Mouse (Mus musculus) spleen, adult 2 months (tissue): Measurements from ENCODE around the gene Cisd3. TPM values are rescaled to one million over a fixed set of nuclear protein-coding genes. Genes with fewer than 3 reads are reported as not detected.

ENCODE experiments used
- DNase-seq, 2 experiments: peaks; one replicate each; pipeline versions ENCODE4 v3.0.0 to v3.0.0-alpha.2; 2012 to 2021; ENCODE audit warnings: low spot score in 2 of 2, low read depth in 1 of 2
- H3K27ac ChIP-seq: fragments of 200-500 bp; 2 replicates; pipeline ENCODE4 v1.5.1; 2012; ENCODE audit warnings: low read length, inconsistent platforms; ENCODE audit not compliant: insufficient read depth
- H3K27me3 ChIP-seq: fragments of 200-500 bp; 2 replicates; pipeline ENCODE4 v1.6.1; 2012; ENCODE audit warnings: mild to moderate bottlenecking, moderate library complexity, low read length, inconsistent platforms; ENCODE audit not compliant: control insufficient read depth, insufficient read depth
- H3K36me3 ChIP-seq: fragments of 200-500 bp; 2 replicates; pipeline ENCODE4 v1.6.1; 2012; ENCODE audit warnings: mild to moderate bottlenecking, low read length, inconsistent platforms; ENCODE audit not compliant: control insufficient read depth, insufficient read depth
- H3K4me1 ChIP-seq: fragments of 200-500 bp; 2 replicates; pipeline ENCODE4 v1.6.1; 2011; ENCODE audit warnings: inconsistent platforms; ENCODE audit not compliant: control insufficient read depth, insufficient read depth, insufficient read length
- H3K4me3 ChIP-seq: fragments of 200-500 bp; 2 replicates; pipeline ENCODE4 v1.5.1; 2011; ENCODE audit warnings: mild to moderate bottlenecking, inconsistent platforms; ENCODE audit not compliant: insufficient read depth, insufficient read length; ENCODE audit errors: extremely low read depth
- CTCF ChIP-seq: fragments of 200-500 bp; IDR thresholded peaks from 2 replicates; pipeline ENCODE4 v1.5.1; 2011; ENCODE audit warnings: mild to moderate bottlenecking, inconsistent platforms; ENCODE audit not compliant: insufficient read depth, insufficient read length, insufficient replicate concordance; ENCODE audit errors: extremely low read depth
- POLR2A ChIP-seq: fragments of 200-500 bp; IDR thresholded peaks from 2 replicates; pipeline ENCODE4 v1.6.1; 2011; ENCODE audit warnings: low read depth, low read length, inconsistent platforms
- WGBS: fragments of 180-500 bp; shearing (Covaris S2); methylation state at CpG from one replicate; pipeline ENCODE4 v1.1.7; 2018; 5-methylcytosine and 5-hydroxymethylcytosine counted together
- polyA plus RNA-seq: library from polyadenylated mRNA; depleted of rRNA; stranded (reverse); fragments of >200 nt; gene quantifications from 2 replicates; pipeline ENCODE4 v1.2.3, GENCODE M21; 2012

The Cisd3 gene
- polyA plus RNA-seq, 1 experiment: 17.3 TPM

DNA sequence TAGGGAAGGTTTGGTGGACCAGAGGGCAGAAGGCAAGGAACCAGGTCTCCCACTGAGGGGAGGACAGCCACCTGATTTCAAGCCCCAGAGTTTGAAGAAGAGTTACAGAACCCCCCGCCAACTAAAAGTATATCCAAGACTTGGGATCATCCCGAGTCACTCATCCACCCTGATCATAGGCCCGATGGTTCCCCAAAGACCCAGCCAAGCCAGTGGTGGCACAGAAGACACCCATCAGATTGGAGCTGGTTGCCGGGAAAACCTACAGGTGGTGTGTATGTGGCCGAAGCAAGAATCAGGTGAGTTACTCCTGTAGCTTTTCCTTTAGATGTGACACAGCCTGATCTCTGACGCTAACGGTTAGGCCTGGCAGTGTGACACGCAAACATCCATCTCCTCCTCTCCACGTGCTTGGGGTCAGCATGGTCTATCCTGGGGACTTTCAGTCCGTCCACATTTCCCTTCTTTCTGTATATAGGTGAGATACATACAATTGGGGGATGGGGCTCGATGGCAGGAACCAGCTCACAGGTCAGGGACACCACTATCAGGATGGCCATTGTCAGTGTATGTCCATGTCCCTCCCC, 789 bp downstream of the Cisd3 start:
- 84% methylated on average over 11 of the region's 11 CpGs for WGBS
- Histone ChIP-seq H3K36me3 (peaks cover 7% of the 10 kb centered on the region; the same call in 1 of the 2 replicates), H3K27me3 (no peaks in the 10 kb centered on the region), H3K4me3 (peak overlapping the region; percentile 42; the same call in 1 of the 2 replicates), H3K27ac (peak overlapping the region; percentile 17; the same call in 1 of the 2 replicates), H3K4me1 (peaks cover 21% of the 10 kb centered on the region)
- DNase-seq: no peak
- TF ChIP-seq POLR2A (no peak), CTCF (no peak)

DNA sequence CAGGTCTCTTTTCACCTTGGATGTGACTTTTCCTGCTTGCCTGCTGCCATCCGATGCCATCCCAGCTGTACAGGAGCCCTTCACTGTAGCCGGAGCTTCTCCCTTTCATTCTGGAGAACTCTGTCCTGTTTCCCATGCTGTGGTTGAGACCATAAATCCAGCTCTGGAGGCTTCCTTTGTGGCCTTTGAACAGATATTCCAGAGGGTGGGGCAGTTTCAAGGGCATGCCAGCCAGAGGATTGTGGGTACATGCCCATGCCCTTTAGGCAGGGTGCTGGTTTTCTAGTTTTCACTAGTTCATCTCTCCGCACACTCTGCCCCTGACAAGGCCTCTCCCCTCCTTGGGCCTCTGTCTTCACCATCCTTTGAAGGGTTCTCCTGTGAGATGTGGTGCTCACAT, 1.4 kb downstream of the Cisd3 start:
- WGBS: 97% methylated on average over 3 of the region's 3 CpGs
- TF ChIP-seq CTCF: no peak
- TF ChIP-seq POLR2A: no peak
- Histone ChIP-seq H3K4me3 (no peak overlapping the region), H3K27me3 (no peaks in the 10 kb centered on the region), H3K4me1 (peaks cover 21% of the 10 kb centered on the region), H3K36me3 (0 out of 2 replicates have a peak, but pooled peaks cover 1% of the 10 kb centered on the region), H3K27ac (no peak overlapping the region)
- DNase-seq: no peak

DNA sequence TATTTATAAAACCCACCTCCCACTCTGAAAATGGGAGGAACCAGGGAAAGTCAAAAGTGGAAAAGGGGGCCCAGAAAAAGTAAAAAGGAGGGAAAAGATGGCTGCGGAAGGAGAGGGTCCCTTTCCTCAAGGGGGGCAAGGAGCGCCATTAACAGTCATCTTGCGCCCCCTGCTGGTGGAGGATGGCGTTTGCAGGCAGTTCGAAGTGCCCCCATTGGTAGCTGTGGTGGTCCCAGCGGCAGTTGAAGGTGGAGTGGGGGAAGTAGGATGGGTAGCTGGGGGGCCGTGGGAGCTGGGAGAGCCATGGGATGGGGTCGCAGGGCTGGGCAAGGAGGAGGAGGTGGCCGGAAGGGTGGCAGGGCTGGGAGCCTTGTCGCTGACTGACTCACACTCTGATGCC, 4.2 kb downstream of the Cisd3 start:
- no peak overlapping the region for H3K27ac ChIP-seq
- H3K4me1 ChIP-seq: peaks cover 7% of the 10 kb centered on the region
- no peak overlapping the region for H3K4me3 ChIP-seq
- no peaks in the 10 kb centered on the region for H3K27me3 ChIP-seq
- 25% methylated on average over 10 of the region's 10 CpGs for WGBS
- TF ChIP-seq POLR2A (no peak), CTCF (peak; percentile 98)
- peak in 1 of 2 experiments; percentile 60 for DNase-seq
- 0 out of 2 replicates have a peak, but pooled peaks cover 1% of the 10 kb centered on the region for H3K36me3 ChIP-seq

DNA sequence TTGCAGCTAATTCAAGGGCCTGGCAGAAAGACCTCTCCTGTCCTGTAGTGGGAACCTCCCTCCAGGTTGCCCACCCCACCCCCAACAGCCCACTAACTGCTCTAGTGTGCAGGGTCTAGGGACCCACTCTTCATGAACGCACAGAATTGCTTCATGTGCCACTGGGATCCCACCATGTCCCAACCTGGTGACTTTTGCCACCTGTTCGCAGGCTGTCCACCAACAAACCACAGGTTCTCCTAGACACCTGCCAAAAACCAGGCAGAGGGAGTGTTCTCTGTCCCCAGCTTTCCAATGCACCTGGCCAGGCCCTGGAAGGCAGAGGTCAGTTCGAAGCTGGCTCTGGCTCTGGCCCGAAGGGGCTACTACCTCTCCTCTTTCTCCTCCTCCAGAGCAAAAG, 8.8 kb downstream of the Cisd3 start:
- no peak for DNase-seq
- Histone ChIP-seq H3K4me1 (peaks cover 8% of the 10 kb centered on the region; the same call in 1 of the 2 replicates), H3K36me3 (0 out of 2 replicates have a peak, but pooled peaks cover 1% of the 10 kb centered on the region), H3K27ac (no peak overlapping the region), H3K4me3 (no peak overlapping the region), H3K27me3 (peaks cover 10% of the 10 kb centered on the region)
- no peak for TF ChIP-seq CTCF
- TF ChIP-seq POLR2A: no peak
- WGBS: 91% methylated on average over 4 of the region's 4 CpGs

DNA sequence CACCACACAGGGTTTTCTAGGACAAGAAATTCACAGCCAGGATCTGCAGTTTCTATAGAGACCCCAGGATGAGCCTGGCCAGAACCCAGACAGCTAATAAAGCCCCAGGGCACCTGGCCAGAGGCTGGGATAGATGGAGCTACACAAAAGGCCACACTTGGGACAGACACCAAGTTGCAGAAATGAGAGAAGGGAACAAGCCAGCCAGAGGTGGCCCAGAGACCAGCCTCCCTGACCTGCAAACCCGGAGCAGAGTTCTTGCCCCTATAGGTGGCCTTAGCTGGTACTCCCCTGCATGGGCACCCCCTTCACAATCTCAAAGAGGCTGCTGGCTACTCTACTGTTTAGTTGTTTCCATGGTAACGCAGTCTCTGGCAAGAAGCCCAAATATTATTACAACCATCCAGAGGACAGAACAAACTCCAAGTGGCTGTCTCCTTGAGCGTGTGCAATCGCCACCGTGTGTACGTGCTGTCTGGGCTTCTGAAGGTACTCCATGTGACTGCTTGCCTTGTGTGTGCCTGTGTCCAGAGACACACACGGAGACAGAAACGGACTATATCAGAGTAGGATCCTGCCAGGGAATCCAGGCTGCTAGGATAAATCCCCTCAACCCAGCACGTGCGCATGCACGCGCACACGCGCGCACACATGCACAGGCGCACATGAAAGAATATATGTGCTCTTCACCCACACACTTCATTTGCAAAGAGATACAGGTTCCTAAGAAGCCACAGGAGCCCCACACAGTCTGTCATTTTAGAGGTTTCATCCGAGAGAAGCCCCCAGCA, 9.5 kb downstream of the Cisd3 start:
- Histone ChIP-seq H3K27ac (no peak overlapping the region), H3K36me3 (0 out of 2 replicates have a peak, but pooled peaks cover 1% of the 10 kb centered on the region), H3K4me1 (peaks cover 10% of the 10 kb centered on the region; the same call in 1 of the 2 replicates), H3K4me3 (no peak overlapping the region), H3K27me3 (peaks cover 13% of the 10 kb centered on the region)
- 93% methylated on average over 17 of the region's 17 CpGs for WGBS
- DNase-seq: no peak
- TF ChIP-seq CTCF: no peak
- no peak for TF ChIP-seq POLR2A

DNA sequence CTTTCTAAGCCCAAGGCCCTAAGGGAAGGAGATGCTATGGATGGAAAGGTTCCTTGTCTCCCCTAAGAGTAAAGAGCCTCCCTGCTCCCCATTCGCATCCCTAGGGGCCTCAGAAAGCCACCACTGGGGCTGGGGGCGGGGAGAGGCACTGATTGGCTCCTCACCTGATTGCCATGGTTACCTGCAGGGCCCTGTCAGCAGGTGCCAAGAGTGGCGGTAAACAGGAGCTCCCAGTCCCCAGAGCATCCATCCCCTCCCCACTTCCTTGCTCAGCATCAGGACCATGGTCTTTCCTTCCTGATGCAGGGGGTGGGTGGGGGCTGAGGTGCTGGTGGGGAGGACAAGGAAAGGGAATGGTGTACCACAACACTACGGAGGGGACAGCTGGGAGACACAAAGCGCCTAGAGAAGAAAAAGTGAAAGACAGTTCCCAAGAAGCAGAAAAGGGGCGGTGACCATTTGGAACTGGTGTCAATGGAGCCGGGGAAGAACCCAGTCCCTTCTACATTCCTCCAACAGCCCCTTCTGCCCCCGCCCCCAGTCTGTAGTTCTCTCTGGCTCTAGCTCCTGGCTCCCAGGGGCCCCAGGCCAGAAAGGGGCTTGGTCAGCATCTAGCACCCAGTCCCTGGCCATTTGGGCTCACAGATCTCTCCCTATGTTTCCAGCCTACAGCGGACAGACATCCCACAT, 10.2 kb downstream of the Cisd3 start:
- 0 out of 2 replicates have a peak, but pooled peaks cover 1% of the 10 kb centered on the region for H3K36me3 ChIP-seq
- 82% methylated on average over 9 of the region's 9 CpGs for WGBS
- H3K27me3 ChIP-seq: peaks cover 13% of the 10 kb centered on the region
- no peak for TF ChIP-seq POLR2A
- no peak for TF ChIP-seq CTCF
- no peak overlapping the region for H3K27ac ChIP-seq
- DNase-seq: no peak
- peaks cover 11% of the 10 kb centered on the region; the same call in 1 of the 2 replicates for H3K4me1 ChIP-seq
- H3K4me3 ChIP-seq: no peak overlapping the region
